Mouse (Mus musculus): ENCODE data around the gene Epha1. TPM values are rescaled to one million over a fixed set of nuclear protein-coding genes. Genes with fewer than 3 reads are reported as not detected.

Gene Epha1
- total RNA-seq (2021) = 0.48 and 0.55 TPM in 2 replicates
- long read RNA-seq, partial matches to known transcripts = 1 of 3 reads
- long read RNA-seq, other reads (novel, unspliced or antisense) = 1 of 3 reads

DNA sequence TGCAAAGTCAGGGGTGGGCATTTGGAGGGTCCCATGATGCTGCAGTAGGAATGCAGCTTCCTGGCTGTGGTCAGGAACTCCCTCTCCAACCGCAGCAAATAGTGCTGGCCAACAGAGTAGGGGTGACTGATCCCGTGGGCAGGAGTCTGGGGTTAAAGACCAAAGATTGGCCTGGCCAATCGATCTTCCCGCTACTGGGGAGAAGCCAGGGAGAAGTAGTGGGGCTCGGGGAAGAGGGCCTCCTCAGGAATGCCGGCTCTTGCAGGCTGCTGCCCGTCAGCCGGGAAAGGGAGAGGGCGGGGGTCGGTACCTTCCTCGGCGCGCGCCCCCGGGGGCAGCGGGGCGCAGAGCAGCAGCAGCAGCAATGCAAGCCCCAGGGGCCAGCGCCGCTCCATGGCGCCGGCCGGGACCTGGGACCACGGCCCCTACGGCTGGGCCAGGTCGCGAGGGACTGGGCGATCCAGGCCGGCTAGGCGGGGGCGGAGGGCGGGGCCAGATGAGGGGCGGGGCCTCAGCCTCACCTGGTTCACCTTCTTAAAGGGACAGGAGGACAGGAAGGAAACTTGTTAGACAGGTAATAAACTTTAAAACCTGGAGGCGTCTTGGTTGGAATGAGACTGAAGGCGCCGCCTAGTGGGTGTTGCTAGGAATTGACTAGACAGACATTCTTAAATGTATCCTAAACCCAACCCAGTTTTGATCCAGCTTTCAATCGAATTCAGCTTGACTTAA is at the start of gene Epha1:
TSS of gene Epha1 (minus strand) at position 453 of the 732 bp plus-strand sequence.
- DNase-seq = peak; percentile 59

DNA sequence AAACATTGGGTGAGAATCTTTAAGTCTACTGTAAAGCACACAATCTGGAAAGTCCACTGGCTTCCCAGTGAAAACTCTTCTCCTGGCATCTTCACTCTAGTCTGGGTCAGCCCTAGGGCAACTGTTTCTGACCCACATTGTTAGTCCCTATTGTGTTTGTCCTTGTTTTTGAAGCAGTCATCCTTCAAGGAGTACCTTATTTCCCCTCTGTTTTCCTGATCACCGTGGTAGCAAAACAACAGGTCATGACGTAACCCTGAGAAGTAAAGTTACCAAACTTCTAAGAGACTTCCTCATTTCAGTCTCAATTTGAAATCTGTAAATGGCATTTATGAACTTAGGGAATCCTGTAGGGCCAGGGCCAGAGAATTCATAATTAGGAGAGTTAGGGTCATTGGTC is 48.4 kb upstream of the Epha1 start:
- no peak for DNase-seq

DNA sequence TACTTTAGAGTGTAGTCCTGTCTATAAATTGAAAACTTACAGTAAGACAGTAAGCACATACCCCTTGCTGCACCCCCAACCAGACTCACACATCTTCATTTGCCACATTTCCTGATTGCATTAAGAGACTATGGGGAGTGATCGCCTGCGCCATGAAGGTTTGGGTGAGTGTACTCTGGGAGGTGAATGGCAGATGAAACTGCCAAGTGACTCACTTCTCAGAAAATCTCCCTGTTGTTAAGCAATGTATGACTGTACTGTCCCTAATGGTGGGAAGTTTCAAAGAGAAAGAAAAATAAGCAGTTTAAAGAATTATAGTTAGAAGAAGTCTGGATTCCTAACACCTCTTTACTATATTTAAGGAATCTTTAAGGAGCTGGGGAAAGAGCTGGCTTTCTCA is 46.4 kb upstream of the Epha1 start:
- DNase-seq = peak; percentile 2

- no peak for DNase-seq
Observed at GRCm38 (mm10) chr6:42405134-42405533, 32.1 kb upstream of the Epha1 start, which contains the start of gene Tas2r135. TSS of gene Tas2r135 (plus strand) at chr6:42405434.

DNA sequence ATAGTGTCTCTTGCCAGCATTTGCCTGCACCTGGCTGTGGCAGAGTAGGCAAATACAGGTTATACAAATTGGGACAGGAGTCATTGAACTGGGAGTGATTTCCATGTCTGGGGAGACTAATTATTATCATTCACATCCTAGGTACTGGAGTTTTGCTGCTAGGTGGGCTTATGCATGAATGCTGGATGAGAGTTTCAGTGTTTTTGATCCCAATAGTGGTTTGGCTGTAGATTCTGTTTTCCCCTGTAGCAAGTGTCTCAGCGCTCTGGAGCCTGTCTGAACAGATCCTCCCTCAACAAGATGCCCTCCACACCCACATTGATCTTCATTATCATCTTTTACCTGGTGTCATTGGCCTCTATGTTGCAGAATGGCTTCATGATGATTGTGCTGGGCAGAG is 26.9 kb upstream of the Epha1 start, which contains the start of gene Tas2r143:
TSS of gene Tas2r143 (plus strand) at position 301 of the 400 bp plus-strand sequence.
- no peak for DNase-seq

GRCm38 (mm10) chr6:42398998-42399397 is 25.9 kb upstream of the Epha1 start:
- no peak for DNase-seq

DNA sequence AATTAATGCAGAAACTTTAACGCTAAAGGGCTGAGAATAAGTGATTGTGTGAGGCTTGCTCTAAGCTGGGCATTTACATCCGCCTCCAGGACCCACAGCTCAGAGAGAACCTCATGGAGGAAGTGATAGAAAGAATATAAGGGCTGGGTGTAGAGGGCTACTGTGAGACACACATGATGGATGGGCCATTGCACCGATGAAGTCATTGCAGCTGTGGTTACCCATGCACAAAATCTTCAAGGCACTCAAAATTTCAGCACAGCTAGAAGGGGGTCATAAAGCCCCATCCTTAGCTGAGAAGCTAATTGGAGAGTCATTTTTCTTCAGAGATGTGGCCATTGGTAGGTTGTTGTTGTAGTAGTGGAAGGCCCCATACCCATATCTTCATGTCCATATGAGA is 25.2 kb upstream of the Epha1 start:
- DNase-seq = peak; percentile 7

DNA sequence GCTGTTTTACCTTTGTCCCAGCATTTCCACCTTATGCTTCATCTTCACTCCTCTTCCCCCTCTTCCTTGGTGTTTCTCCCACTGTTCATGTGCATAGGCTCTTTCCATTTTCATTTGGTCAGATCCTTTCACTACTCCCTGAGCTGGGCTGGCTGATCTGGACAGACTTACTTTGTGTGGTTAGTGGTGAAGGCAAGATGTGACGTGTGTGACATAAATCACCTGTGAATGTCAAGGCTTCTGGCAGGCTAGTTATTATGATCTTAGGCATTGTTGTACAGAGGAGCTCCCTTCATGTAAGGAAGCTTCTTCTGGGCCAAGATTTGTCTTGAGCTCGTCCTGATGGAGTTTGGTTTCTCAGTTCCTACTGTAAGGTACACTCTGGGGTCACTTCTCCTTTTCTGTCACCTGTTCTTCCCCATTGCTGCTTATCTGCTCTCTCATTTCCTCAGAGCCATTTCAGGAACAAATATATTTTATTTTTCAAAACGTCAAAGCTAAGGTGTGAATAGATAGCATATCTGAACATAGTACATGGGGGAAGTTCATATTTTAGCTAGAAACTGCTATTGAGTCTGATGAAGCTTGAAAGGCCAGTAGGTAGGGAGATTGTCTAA is 24.1 kb upstream of the Epha1 start:
- DNase-seq = peak; percentile 24

- DNase-seq = peak; percentile 88
Observed at GRCm38 (mm10) chr6:42395960-42396809, 23.1 kb upstream of the Epha1 start.

DNA sequence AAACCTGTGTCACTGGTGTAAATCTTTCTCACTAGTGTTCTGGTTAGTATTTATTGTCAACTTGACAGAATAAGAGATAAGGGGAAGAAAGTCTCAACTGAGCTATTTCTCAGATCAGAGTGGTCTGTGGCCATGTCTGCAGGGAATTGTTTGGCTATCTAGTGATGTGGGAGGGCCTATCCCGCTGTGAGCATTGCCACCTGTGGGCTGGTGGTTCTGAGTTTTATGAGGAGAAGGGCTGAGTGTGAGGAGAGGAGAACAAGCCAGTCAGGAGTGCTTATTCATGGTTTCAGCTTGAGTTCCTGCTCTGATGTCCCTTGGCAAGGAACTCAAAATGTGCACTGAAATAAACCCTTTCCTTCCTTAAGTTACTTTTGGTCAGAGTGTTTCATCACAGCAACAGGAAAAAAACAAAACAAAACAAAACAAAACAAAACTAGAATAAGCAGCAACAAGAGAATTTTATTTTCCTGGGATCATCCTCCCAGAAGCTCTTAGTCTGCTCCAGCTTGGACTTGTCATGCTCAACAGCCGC is 18.8 kb upstream of the Epha1 start:
- no peak for DNase-seq

DNA sequence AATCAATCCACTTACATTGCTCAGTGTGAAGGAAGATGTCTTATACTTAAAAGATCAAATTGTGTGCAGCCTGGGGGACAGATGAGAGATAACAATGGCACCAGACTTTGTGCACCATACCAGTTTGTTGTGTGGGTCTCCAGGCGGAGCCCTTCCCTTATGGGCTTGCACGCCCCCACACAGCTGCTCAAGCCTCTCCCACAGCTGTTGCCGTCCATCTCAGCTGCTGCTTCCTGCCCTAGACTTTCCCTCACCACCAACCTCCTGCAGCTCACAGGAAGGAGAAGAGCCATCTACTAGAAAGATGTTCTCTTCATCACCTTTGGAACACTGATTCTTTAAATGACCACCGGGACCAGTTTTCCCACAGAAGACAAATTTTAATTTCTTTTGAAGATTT is 12.6 kb upstream of the Epha1 start:
- no peak for DNase-seq

GRCm38 (mm10) chr6:42383360-42383759 is 10.3 kb upstream of the Epha1 start:
- no peak for DNase-seq

DNA sequence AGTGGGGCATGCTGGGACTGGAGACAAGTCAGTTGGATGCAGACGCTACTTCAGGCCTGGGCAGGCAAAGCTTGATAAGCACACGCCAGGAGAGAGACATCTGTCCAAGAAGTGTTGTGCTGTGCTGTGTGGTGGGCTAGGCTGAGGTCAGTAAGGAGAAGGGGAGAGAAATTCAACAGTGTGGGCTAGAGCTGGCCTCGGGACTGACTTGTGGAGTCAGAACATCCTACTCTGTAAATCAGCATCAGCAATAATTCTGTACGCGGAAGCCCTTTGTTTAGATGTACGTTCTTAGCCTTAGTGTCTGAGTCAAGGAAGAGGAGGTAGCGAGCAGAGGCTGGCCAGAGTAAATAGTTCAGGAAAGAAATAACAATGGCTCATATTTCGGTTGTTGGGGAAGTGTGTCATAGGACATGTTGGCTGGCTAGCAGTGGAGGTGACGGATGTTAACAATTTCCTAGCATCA is 8.9 kb upstream of the Epha1 start:
- no peak for DNase-seq

DNA sequence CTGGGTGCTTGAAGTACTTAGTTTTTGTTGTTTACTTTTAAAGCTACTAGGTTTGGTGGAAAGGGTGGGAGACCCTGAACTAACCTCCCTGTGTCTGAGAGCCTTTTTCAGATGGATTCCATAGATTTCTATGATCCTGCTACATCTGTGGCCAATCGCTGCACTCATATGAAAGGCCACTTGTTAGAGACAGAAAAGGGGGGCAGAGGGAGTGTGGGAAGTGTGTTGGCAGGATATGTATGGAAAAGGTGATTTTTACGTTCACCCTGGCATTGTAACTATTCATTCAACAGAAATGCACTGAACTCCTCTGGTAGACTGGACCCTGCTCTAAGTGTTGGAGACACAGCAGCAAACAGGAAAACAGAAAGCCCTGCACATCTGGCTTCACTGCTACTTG is 8.2 kb upstream of the Epha1 start:
- DNase-seq = no peak

- DNase-seq = peak; percentile 23
Observed at GRCm38 (mm10) chr6:42380416-42381144, 7.5 kb upstream of the Epha1 start.

GRCm38 (mm10) chr6:42379551-42379950 is 6.5 kb upstream of the Epha1 start:
- DNase-seq = no peak

- DNase-seq = no peak
Observed at GRCm38 (mm10) chr6:42377280-42377679, 4.2 kb upstream of the Epha1 start.

GRCm38 (mm10) chr6:42376504-42377019 is 3.5 kb upstream of the Epha1 start:
- no peak for DNase-seq

DNA sequence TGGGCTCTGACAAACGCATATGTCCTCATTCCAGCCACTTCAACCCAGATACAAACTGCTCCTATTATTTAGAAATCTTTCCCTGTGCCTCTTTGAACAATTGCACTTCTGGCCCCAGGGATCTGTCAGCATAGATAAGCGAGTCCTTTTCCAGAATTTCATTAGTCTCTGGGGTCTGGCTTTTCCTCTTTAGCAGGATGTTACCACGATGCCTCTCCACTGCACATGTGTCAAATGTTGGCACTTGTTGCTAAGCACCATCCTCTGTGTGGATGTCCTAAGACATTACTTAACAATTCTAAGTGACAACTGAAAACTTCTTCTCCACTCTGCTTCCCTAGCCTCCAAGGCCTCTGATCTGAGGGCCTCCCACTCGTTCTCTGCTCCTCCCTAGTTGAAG is 2.9 kb upstream of the Epha1 start:
- DNase-seq = no peak

GRCm38 (mm10) chr6:42375131-42375530 is 2.1 kb upstream of the Epha1 start:
- DNase-seq = no peak

DNA sequence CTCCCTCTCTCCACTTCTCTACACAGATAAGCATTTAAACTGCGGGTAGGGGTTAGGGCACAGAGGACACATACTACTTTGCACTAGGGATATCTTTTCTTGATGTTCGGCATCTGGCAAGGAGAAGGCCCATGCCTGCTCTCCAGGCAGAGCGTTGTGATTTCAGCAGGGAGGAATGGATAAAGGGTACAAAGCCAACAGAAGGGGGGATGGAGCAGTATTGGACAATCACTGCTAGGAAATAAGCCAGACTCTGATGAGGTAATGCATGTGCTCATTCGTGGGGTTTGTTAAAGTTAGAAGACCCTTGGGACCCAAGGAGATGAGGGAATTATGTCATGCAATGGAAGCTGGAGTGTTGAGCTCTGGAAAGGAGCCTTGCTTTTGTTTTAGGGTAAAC is 1.6 kb upstream of the Epha1 start:
- no peak for DNase-seq
